Mouse (Mus musculus): ENCODE measurements around the gene Dpf1.
A peak's percentile ranks its signal among the peaks of the same experiment; 100 is the strongest.

Dpf1 gene

DNA sequence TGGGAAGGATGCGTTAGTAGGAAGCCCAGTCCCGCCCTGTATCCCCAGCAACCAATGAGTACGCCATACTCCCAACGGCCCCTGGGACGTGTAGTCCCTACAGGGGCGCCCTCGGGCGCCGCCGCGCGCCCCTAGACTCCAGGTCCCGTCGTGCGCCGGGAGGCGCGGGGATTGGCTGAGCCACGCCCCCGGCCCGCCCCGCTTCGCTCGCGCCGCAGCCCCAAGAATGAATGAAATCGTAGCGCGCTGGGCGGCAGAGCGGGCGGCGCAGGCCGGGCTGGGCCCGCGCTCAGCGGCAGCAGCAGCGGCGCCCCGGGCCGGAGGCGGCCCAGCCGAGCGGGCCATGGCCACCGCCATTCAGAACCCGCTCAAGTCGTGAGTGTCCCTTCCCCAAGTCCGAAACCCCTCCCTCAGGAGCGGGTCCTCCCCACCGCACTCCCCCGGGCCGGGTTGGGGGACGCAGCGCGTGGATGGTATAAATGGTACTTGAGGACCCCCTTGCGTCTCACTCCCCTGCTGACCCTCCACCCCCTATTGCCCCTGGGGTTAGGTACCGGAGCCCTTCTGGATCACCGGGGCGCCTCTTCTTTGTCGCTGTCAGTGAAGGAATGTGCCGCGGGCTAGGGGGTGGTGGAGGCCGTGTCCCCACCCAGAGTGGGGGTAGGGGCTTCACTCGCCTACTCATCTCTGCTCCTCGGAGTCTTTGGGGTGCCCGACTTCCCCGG lies at the start of gene Dpf1:
Dpf1 (plus strand) TSS at position 214 of the 725 bp plus-strand sequence.
- DNase-seq: peak; percentile 91

- DNase-seq: no peak
Observed at GRCm38 (mm10) chr7:29255875-29256274, 47.9 kb upstream of the Dpf1 start.

DNA sequence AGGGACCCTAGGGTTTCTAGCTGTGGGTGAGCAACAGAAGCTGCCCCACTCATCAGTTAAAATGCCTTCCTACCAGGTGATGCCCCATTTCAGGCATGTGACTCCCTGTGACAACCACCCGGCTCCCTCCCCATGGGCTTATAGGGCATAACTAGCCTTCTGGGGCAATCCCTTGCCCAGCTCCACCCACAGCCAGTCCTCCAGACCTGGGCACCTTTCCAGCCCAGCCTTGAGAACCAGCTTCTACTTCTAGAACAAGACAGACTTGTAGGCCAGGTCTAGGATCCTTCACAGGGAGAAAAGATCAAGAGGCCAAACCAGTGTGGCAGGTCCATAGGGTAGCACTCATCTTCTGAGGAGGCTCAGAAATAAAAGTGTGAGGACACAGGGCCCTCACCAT lies 46.4 kb upstream of the Dpf1 start:
- peak; percentile 80 for DNase-seq

DNA sequence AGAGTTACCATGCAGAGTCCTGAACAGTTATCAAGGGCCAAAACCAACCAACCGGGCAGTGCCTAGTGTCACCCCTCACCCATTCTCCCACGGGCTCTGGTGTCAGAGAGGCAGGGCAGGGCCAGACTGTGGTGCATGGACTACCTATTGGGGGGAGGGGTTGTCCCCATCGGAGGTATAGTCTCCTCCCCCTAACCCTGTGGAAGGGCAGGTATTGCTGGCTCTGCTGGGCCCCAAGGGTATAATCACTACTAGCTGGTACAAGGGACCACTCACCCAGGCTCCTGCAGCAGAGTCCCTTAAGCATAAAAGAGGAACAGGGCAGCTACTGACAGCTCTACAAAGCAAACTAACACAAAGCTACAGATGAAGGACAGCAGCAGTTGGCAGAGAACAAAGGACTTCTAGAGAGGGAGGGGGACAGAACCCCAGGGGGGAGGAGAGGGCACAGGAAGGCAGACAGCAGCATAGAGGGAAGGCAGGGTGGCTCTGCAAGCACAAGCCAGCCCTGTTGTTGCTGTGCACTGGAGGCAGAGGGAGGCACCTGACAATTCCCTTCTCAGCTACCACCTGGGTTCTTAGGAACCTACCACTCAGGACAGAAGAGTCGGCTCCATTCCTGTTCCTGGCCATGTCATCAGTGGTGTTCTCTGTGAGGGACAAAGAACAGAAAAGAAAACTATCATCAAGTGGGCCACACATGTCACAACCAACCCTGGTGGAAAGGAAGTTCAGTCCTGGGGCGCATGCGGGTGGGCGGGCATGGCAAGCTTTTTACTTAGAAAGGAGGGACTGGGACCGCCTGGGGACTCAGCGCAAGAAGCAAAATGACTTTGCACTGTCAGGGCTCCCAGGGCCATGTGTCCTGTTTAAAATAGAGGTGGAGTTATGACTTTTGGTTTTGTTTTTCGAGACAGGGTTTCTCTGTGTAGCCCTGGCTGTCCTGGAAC lies 43.7 kb upstream of the Dpf1 start:
- no peak for DNase-seq

DNA sequence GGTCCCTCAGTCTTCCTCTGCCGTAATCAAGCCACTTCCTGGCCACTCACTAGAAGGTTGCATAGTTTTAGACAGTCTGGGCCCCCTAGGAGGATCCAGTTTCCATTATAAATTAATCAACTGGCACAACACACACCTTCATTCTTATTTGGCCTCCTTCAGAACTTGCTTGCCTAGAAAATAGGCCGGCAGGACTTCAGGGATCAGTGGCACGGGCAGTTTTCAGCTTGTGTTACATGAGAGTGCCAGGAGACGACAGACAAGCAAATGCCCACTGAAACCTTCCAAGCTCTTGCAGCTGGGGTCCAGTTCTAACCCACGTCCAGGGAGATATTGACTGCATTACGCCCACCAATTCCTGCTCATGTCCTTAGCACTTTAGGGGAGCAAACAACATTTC lies 41.6 kb upstream of the Dpf1 start:
- DNase-seq: no peak

DNA sequence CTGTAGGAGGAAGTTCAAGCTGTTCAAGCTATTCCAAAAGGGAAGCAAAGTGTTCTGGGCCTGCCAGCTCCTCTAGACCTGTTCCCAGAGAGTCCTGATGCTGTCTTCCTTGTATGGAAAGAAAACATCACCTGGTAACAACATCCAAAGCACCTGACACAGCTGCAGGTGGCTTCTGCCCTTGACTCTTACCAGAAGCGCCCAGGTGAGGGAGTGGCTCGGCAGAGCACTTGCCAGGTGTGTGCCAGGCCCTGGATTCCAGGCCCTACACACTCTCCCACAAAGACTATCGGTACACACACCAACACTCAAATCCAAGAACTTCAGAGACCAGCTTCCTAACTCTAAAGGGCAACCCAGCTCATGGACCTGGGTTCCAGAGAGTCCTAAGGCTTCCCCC lies 39.9 kb upstream of the Dpf1 start:
- no peak for DNase-seq

GRCm38 (mm10) chr7:29265636-29266035 lies 38.1 kb upstream of the Dpf1 start:
- no peak for DNase-seq

DNA sequence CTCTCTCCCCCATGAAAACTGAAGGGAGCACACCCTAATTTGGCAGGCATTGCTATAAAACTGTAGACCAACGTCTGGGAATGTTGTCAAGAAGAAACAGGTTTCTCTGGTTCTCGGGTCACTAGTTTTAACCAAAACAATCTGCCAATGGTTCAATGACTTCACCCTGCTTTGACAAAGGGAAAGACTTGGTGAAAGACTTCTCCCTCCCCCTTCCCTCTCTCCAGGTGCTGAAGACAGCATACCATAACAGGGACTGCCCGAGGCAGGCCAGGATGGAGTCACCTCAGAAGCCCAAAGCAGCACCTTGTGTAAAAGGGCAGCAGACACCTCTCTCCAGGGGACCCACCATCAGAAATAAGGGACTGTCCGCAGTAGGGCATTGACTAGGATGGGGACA lies 36.8 kb upstream of the Dpf1 start:
- DNase-seq: no peak

GRCm38 (mm10) chr7:29270445-29270844 lies 33.3 kb upstream of the Dpf1 start:
- DNase-seq: no peak

DNA sequence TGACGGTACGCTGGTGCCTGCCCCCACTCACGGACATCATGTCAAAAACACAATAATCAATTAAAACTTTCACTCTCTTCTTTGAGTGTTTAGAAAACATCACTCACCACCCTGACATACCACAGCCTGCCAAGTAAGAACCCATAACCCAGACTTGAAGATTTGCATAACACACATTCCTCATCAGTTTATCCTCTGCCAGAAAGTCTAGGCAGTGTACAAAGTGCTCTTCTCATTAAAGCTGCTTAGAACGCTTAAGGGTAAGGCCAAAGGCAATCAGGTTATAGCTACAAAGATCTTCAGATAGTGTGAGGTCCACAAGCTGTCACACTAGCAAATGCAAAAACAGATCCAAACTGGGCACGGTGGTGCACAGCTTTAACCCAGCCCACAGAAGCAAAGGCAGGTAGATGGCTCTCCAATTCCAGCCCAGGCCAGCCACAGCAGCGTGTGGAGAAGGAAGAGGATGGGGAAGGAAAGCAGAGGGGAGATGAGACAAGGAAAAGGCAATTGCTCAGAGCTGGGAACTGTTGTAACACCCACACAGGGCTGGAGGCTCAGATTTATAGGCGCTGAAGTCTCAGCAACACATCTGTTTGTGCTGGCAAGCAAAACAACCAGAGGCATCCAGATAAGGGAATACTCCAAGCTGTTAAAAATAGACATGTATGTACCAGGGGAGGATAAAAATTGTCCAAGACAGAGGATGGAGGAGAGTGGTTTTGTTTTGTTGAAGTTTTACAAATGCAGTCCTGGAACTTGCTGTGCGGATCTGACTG lies 31.9 kb upstream of the Dpf1 start:
- DNase-seq: peak; percentile 47

DNA sequence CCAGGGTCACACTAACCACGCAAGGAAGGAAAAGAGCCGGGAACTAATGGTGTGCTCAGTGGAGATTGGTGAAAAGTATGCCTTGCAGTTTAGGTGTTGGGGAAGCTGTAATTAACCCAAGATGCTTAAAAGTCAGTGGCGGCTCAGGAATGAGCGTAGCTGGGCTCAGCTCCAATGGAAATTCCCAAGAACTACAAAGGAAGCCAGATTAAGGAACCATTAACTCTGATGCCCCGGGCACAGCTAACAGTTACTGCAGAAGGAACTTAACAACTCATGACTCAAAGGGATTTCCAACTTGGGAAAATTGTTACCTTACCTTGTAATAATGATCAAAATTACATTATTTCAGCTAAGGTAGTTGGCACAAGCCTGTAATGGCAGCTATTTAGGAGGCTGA lies 27.0 kb upstream of the Dpf1 start:
- no peak for DNase-seq

GRCm38 (mm10) chr7:29277510-29277909 lies 26.2 kb upstream of the Dpf1 start:
- DNase-seq: no peak

- no peak for DNase-seq
Observed at GRCm38 (mm10) chr7:29279261-29279660, 24.5 kb upstream of the Dpf1 start.

DNA sequence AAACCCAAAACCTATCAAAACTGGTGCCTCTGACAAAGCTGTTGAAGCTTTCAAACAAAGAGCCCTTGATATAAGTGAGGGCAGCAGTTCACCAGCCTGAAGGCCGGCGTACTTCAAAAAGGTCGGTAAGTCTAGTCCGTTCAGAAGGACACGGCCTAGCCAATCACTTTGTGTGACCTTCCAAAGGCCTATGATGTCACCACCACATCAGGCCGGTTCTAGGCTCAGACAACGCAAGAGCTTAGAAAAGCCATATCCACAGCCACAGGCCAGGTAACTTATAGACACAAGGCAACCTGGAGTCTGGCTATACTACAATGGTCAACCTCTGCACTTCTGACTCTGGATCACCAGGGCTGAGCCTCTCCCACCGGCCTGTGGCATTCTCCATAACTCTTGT lies 23.8 kb upstream of the Dpf1 start:
- no peak for DNase-seq

DNA sequence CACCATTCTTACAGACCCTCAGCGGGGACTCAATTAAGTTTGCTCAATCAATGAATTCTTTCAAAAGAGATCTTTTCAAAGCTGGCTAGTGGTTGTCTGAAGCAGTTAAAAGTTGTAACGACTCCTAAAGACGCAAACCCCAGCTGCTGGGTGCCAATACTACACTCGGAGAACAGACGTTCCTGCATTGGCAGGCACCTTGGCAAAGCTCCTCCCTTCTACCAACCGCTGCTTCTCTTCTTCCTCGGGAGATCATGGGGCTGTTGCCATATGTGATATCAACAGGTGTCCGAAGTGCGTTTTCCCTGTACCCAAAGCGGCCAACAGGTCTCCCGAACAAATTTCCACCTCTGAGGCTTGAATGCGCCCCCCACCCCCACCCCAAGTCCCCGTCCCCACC lies 22.9 kb upstream of the Dpf1 start:
- DNase-seq: no peak

GRCm38 (mm10) chr7:29281201-29282073 lies 22.3 kb upstream of the Dpf1 start, which contains the start of gene Spint2:
Spint2 (minus strand) TSS chr7:29281912.
- peak; percentile 87 for DNase-seq

DNA sequence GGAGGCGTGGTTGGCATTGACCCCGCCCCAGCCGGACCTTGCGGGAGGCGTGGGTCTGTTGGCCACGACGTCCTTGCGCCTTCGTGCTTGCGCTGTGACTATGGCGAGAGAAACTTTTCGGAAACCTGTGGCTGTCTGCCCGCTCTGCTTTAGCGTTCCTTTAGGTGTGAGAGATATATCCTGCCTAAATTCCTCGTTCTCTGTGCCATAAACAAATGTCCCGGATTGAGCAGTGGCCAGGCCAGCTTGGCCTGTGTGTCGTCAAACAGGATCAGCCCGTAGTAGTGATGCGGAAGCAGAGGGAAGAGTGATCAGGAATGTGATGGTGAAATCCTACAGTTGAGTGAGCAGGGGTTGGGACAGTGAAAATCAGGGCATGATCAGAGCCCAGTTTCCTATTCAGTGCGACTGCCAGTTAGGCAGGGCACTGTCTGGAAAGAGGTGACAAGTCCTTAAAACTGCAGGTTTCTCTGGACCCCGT lies 21.6 kb upstream of the Dpf1 start:
- no peak for DNase-seq

DNA sequence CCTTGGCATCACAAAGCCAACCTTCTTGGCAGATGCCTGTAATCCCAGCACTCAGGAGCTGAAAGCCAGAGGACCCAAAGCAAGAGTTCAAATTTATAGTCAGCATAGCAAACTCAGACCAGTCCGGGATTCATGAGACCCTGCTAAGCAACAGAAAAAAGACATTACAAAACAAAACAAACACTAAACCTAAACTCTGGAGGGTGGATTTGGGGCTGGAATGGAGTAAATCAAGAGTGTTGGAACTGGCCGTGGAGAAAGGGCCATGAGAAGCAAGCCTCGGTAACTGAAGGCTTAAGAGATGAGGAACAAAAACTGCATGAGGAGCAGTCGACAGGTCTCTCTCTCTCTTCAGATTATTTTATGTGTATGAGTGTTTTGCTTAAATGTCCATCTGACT lies 19.9 kb upstream of the Dpf1 start:
- DNase-seq: no peak

DNA sequence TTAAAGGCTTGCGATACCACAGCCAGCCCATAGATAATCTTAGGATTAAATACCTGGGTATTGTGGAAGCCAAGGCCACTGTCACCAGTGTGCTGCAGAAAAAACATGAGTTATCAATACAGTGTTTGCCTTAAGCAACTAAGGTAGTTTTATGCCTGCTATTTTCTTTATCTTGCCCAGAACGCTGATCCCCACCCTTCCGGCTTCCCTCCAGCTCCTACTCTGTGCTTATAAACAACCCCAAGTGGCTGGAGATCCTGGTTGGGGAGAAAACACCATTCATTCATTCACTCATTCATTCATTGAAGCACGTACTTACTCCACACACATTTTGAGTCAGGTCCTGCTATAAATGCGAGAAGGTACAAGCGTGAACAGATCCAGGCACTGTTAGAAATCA lies 19.2 kb upstream of the Dpf1 start:
- no peak for DNase-seq

DNA sequence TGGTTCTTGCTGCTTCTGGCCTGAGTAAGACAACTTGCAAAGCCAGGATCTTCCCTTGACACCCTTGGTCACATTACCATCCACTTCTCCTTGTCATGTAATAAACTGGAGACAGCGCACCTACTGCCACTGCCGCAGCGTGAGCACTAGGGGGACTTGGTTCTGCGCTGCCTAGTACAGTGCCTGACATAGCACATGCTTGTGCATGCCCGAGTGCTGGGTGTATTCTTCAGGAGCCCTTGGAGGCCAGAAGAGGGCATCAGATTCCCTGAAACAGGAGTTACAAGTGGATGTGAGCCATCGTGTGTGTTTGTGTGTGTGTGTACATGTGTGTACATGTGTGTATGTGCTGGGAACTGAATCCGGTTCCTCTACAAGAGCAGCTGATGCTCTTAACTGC lies 16.3 kb upstream of the Dpf1 start:
- DNase-seq: no peak

DNA sequence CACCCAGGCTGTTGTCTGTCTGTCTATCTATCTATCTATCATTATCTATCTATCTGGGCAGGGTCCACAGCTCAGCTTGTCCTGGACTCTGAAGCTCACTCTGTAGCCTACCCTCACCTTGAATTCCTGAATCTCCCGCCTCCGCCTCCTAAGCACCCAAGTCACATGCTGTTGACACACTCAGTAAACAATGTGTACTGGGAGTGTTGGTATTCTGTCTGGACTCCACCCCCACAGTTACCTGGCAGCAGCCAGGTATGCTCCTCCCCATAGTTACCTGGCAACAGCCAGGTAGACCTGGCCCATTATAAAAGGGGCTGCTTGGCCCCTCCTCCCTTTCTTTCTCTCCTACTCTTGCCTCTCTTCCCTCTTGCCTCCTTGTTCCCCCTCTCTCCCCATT lies 15.7 kb upstream of the Dpf1 start:
- DNase-seq: no peak
